Mouse (Mus musculus): ENCODE results near the gene Pde4d. TPM values are rescaled to one million over a fixed set of nuclear protein-coding genes. Genes with fewer than 3 reads are reported as not detected.

Gene Pde4d
- total and polyA plus RNA-seq, 2 experiments from 2014 or later, result 19.0 to 103 TPM

- TF ChIP-seq CTCF (IDR thresholded peaks at IDR 0.05), result no peak
- Histone ChIP-seq H3K9me3 (ENCODE audit: low read length) (no peaks in the 10 kb centered on the region), H3K27me3 (ENCODE audit: insufficient read depth, low read length) (no peaks in the 10 kb centered on the region), H3K4me1 (ENCODE audit: insufficient read depth, low read length) (no peaks in the 10 kb centered on the region), H3K4me2 (ENCODE audit: low read depth, low read length, poor library complexity, severe bottlenecking) (no peak overlapping the region), H3K9ac (replicated peaks; ENCODE audit: low read length, poor library complexity, severe bottlenecking) (no peak overlapping the region), H3K36me3 (ENCODE audit: insufficient read depth, low read length) (no peaks in the 10 kb centered on the region), H3K4me3 (ENCODE audit: low read depth, low read length) (no peak overlapping the region), H3K27ac (ENCODE audit: low read depth, low read length) (no peak overlapping the region)
- no peak for DNase-seq (ENCODE audit: low spot score)
- ATAC-seq (ENCODE audit: low FRiP score), result no peak
- 85% methylated on average over 5 of the region's 5 CpGs for WGBS
Observed at GRCm38 (mm10) chr13:109806193-109806966, 1356.6 kb downstream of the Pde4d start.

- no peak for TF ChIP-seq CTCF (IDR thresholded peaks at IDR 0.05)
- Histone ChIP-seq H3K36me3 (ENCODE audit: insufficient read depth, low read length) (no peaks in the 10 kb centered on the region), H3K27me3 (ENCODE audit: insufficient read depth, low read length) (no peaks in the 10 kb centered on the region), H3K4me2 (ENCODE audit: low read depth, low read length, poor library complexity, severe bottlenecking) (no peak overlapping the region), H3K4me3 (ENCODE audit: low read depth, low read length) (no peak overlapping the region), H3K9ac (replicated peaks; ENCODE audit: low read length, poor library complexity, severe bottlenecking) (no peak overlapping the region), H3K27ac (ENCODE audit: low read depth, low read length) (no peak overlapping the region), H3K4me1 (ENCODE audit: insufficient read depth, low read length) (no peaks in the 10 kb centered on the region), H3K9me3 (ENCODE audit: low read length) (no peaks in the 10 kb centered on the region)
- DNase-seq (ENCODE audit: low spot score) (no peak), ATAC-seq (ENCODE audit: low FRiP score) (no peak)
- 85% methylated on average over 2 of the region's 2 CpGs for WGBS
Observed at GRCm38 (mm10) chr13:109807036-109807435, 1357.3 kb downstream of the Pde4d start.

- TF ChIP-seq CTCF (IDR thresholded peaks at IDR 0.05), result no peak
- WGBS, result 59% methylated on average over 3 of the region's 3 CpGs
Observed at GRCm38 (mm10) chr13:109807446-109807845, 1357.7 kb downstream of the Pde4d start.

GRCm38 (mm10) chr13:109808039-109808438 is 1358.3 kb downstream of the Pde4d start:
- DNase-seq (ENCODE audit: low spot score) (no peak), ATAC-seq (ENCODE audit: low FRiP score) (no peak)
- WGBS, result 68% methylated on average over 6 of the region's 6 CpGs
- Histone ChIP-seq H3K9me3 (ENCODE audit: low read length) (no peaks in the 10 kb centered on the region), H3K27me3 (ENCODE audit: insufficient read depth, low read length) (no peaks in the 10 kb centered on the region), H3K27ac (ENCODE audit: low read depth, low read length) (no peak overlapping the region), H3K9ac (replicated peaks; ENCODE audit: low read length, poor library complexity, severe bottlenecking) (no peak overlapping the region), H3K36me3 (ENCODE audit: insufficient read depth, low read length) (no peaks in the 10 kb centered on the region), H3K4me3 (ENCODE audit: low read depth, low read length) (no peak overlapping the region), H3K4me1 (ENCODE audit: insufficient read depth, low read length) (no peaks in the 10 kb centered on the region), H3K4me2 (ENCODE audit: low read depth, low read length, poor library complexity, severe bottlenecking) (no peak overlapping the region)
- TF ChIP-seq CTCF (IDR thresholded peaks at IDR 0.05), result no peak

More at GRCm38 (mm10) chr13:109807446-109807845, 1357.7 kb downstream of the Pde4d start:
- DNase-seq (ENCODE audit: low spot score), result no peak
- Histone ChIP-seq H3K4me3 (ENCODE audit: low read depth, low read length) (no peak overlapping the region), H3K4me1 (ENCODE audit: insufficient read depth, low read length) (no peaks in the 10 kb centered on the region), H3K27me3 (ENCODE audit: insufficient read depth, low read length) (no peaks in the 10 kb centered on the region), H3K9ac (replicated peaks; ENCODE audit: low read length, poor library complexity, severe bottlenecking) (no peak overlapping the region), H3K4me2 (ENCODE audit: low read depth, low read length, poor library complexity, severe bottlenecking) (no peak overlapping the region), H3K36me3 (ENCODE audit: insufficient read depth, low read length) (no peaks in the 10 kb centered on the region), H3K9me3 (ENCODE audit: low read length) (no peaks in the 10 kb centered on the region), H3K27ac (ENCODE audit: low read depth, low read length) (no peak overlapping the region)
- no peak for ATAC-seq (ENCODE audit: low FRiP score)

- H3K27ac ChIP-seq (ENCODE audit: low read depth, low read length), result no peak overlapping the region
- no peaks in the 10 kb centered on the region for H3K27me3 ChIP-seq (ENCODE audit: insufficient read depth, low read length)
- H3K9ac ChIP-seq (replicated peaks; ENCODE audit: low read length, poor library complexity, severe bottlenecking), result no peak overlapping the region
- no peak for DNase-seq (ENCODE audit: low spot score)
- no peak overlapping the region for H3K4me3 ChIP-seq (ENCODE audit: low read depth, low read length)
- no peak overlapping the region for H3K4me2 ChIP-seq (ENCODE audit: low read depth, low read length, poor library complexity, severe bottlenecking)
- ATAC-seq (ENCODE audit: low FRiP score), result no peak
- no peak for TF ChIP-seq CTCF (IDR thresholded peaks at IDR 0.05)
- no peaks in the 10 kb centered on the region for H3K9me3 ChIP-seq (ENCODE audit: low read length)
- no peaks in the 10 kb centered on the region for H3K4me1 ChIP-seq (ENCODE audit: insufficient read depth, low read length)
- 90% methylated on average over 5 of the region's 7 CpGs for WGBS
- H3K36me3 ChIP-seq (ENCODE audit: insufficient read depth, low read length), result no peaks in the 10 kb centered on the region
Observed at GRCm38 (mm10) chr13:109808946-109809345, 1359.2 kb downstream of the Pde4d start.

- ATAC-seq (ENCODE audit: low FRiP score), result no peak
- no peak for DNase-seq (ENCODE audit: low spot score)
- H3K27ac ChIP-seq (ENCODE audit: low read depth, low read length), result no peak overlapping the region
- no peaks in the 10 kb centered on the region for H3K9me3 ChIP-seq (ENCODE audit: low read length)
- no peak overlapping the region for H3K4me2 ChIP-seq (ENCODE audit: low read depth, low read length, poor library complexity, severe bottlenecking)
- no peaks in the 10 kb centered on the region for H3K36me3 ChIP-seq (ENCODE audit: insufficient read depth, low read length)
- no peak overlapping the region for H3K9ac ChIP-seq (replicated peaks; ENCODE audit: low read length, poor library complexity, severe bottlenecking)
- H3K4me3 ChIP-seq (ENCODE audit: low read depth, low read length), result no peak overlapping the region
- WGBS, result 82% methylated on average over 4 of the region's 4 CpGs
- no peaks in the 10 kb centered on the region for H3K27me3 ChIP-seq (ENCODE audit: insufficient read depth, low read length)
- no peak for TF ChIP-seq CTCF (IDR thresholded peaks at IDR 0.05)
- no peaks in the 10 kb centered on the region for H3K4me1 ChIP-seq (ENCODE audit: insufficient read depth, low read length)
Observed at GRCm38 (mm10) chr13:109809646-109810045, 1359.9 kb downstream of the Pde4d start.
